Mouse (Mus musculus): ENCODE results near the gene Rasl10b.

DNA sequence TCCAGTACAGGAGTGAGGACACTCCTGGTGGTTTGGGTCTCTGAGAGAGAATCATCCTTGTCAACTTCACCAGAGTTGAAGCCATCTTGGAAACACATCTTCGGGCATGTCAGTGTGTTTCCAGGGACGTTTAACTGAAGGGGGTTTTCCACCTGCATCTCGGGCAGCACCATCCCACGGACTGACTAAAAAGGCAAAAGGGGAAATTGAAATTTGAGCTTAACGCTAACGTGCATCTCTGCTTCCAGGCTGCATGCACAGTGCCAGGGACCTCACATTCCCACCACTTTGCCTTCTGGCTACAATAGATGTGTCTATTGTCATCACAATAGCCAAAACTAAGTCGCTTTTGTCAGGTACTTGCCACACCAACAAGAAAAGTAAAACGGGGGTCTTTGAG lies 695 bp upstream of the Rasl10b start:
- TF ChIP-seq FLI1 (IDR thresholded peaks at IDR 0.05; ENCODE audit: low read length) (no peak), GATA1 (IDR thresholded peaks at IDR 0.05; ENCODE audit: borderline replicate concordance, low read length) (no peak)
